Mouse (Mus musculus): ENCODE results near the gene 0610012G03Rik.

The 0610012G03Rik gene

GRCm38 (mm10) chr16:31932840-31933697 is 15.2 kb downstream of the 0610012G03Rik start:
- in situ Hi-C loops (cut with MboI, MseI): no loop called here

- in situ Hi-C loops (cut with MboI, MseI): no loop called here
Measured at GRCm38 (mm10) chr16:31932255-31932654, 16.0 kb downstream of the 0610012G03Rik start.

GRCm38 (mm10) chr16:31931330-31931729 is 17.0 kb downstream of the 0610012G03Rik start:
- in situ Hi-C loops (cut with MboI, MseI): no loop called here

- in situ Hi-C loops (cut with MboI, MseI): no loop called here
Measured at GRCm38 (mm10) chr16:31927412-31927811, 20.9 kb downstream of the 0610012G03Rik start.

GRCm38 (mm10) chr16:31926547-31927182 is 21.6 kb downstream of the 0610012G03Rik start:
- in situ Hi-C loops (cut with MboI, MseI): no loop called here

GRCm38 (mm10) chr16:31926091-31926490 is 22.2 kb downstream of the 0610012G03Rik start:
- in situ Hi-C loops (cut with MboI, MseI): no loop called here

- in situ Hi-C loops (cut with MboI, MseI): no loop called here
Measured at GRCm38 (mm10) chr16:31924368-31924767, 23.9 kb downstream of the 0610012G03Rik start.

GRCm38 (mm10) chr16:31918248-31918724 is 30.0 kb downstream of the 0610012G03Rik start:
- in situ Hi-C loops (cut with MboI, MseI): loop anchor here (5.0 to 10.0 kb wide), 3 partner anchors 41 to 463 kb away; partner anchors contain the start of gene Meltf (in 1 of the 2)

- in situ Hi-C loops (cut with MboI, MseI): loop anchor here (5.0 to 10.0 kb wide), 3 partner anchors 40 to 463 kb away; partner anchors contain the start of gene Meltf (in 1 of the 2)
Measured at GRCm38 (mm10) chr16:31917776-31918175, 30.5 kb downstream of the 0610012G03Rik start.

GRCm38 (mm10) chr16:31910281-31910847 is 37.9 kb downstream of the 0610012G03Rik start:
- in situ Hi-C loops (cut with MboI, MseI): loop anchor here in 1 of 2 experiments (10.0 kb wide), 1 partner anchor 456 kb away; no protein-coding TSS in a partner anchor

- in situ Hi-C loops (cut with MboI, MseI): no loop called here
Measured at GRCm38 (mm10) chr16:31908959-31909358, 39.3 kb downstream of the 0610012G03Rik start.

GRCm38 (mm10) chr16:31906896-31907295 is 41.4 kb downstream of the 0610012G03Rik start:
- in situ Hi-C loops (cut with MboI, MseI): no loop called here

- in situ Hi-C loops (cut with MboI, MseI): no loop called here
Measured at GRCm38 (mm10) chr16:31905891-31906825, 42.1 kb downstream of the 0610012G03Rik start.

- in situ Hi-C loops (cut with MboI, MseI): no loop called here
Measured at GRCm38 (mm10) chr16:31905331-31905730, 43.0 kb downstream of the 0610012G03Rik start.

GRCm38 (mm10) chr16:31903239-31903638 is 45.1 kb downstream of the 0610012G03Rik start:
- in situ Hi-C loops (cut with MboI, MseI): no loop called here

- in situ Hi-C loops (cut with MboI, MseI): no loop called here
Measured at GRCm38 (mm10) chr16:31901886-31902285, 46.4 kb downstream of the 0610012G03Rik start.

GRCm38 (mm10) chr16:31898546-31899326 is 49.6 kb downstream of the 0610012G03Rik start:
- in situ Hi-C loops (cut with MboI, MseI): loop anchor here in 1 of 2 experiments (5.0 kb wide), 1 partner anchor 1669 kb away; no protein-coding TSS in a partner anchor
